Mouse (Mus musculus) intestine, embryonic 14.5 days (tissue): ENCODE measurements around the gene Traf3ip2. TPM values are rescaled to one million over a fixed set of nuclear protein-coding genes. Genes with fewer than 3 reads are reported as not detected.
A peak's percentile ranks its signal among the peaks of the same experiment; 100 is the strongest.

Experiments
- ATAC-seq: fragments of 200-750 bp; cut with Nextera tagmentation; replicated peaks from 2 replicates; pipeline ENCODE4 v1.8.0; 2017; ENCODE audit warnings: low read depth, moderate number of reproducible peaks, moderate TSS enrichment, moderate library complexity; ENCODE audit not compliant: low FRiP score, low TSS enrichment
- DNase-seq: peaks from one replicate; pipeline ENCODE4 v3.0.0-alpha.2; 2018; ENCODE audit warnings: low spot score
- H3K27ac ChIP-seq: fragments of 300-500 bp; sonication (generic); 2 replicates; pipeline ENCODE4 v1.5.1; 2014; ENCODE audit warnings: low read depth, mild to moderate bottlenecking, control low read depth
- H3K27me3 ChIP-seq: fragments of 300-500 bp; sonication (generic); replicated peaks from 2 replicates; pipeline ENCODE4 v1.6.1; 2014; ENCODE audit warnings: low read length, control low read depth; ENCODE audit not compliant: control insufficient read depth, insufficient read depth
- H3K36me3 ChIP-seq: fragments of 300-500 bp; sonication (generic); 2 replicates; pipeline ENCODE4 v1.6.1; 2014; ENCODE audit warnings: low read length, control low read depth; ENCODE audit not compliant: control insufficient read depth, insufficient read depth
- H3K4me1 ChIP-seq: fragments of 300-500 bp; sonication (generic); replicated peaks from 2 replicates; pipeline ENCODE4 v1.6.1; 2014; ENCODE audit warnings: low read length, control low read depth, mixed read lengths; ENCODE audit not compliant: control insufficient read depth, insufficient read depth
- H3K4me2 ChIP-seq: fragments of 300-500 bp; sonication (generic); 2 replicates; pipeline ENCODE4 v1.6.1; 2014; ENCODE audit warnings: low read length
- H3K4me3 ChIP-seq: fragments of 300-500 bp; sonication (generic); 2 replicates; pipeline ENCODE4 v1.5.1; 2014; ENCODE audit warnings: low read depth, low read length, control low read depth, mixed read lengths
- H3K9ac ChIP-seq: fragments of 300-500 bp; sonication (generic); 2 replicates; pipeline ENCODE4 v1.6.1; 2014; ENCODE audit warnings: mild to moderate bottlenecking, low read length
- H3K9me3 ChIP-seq: fragments of 300-500 bp; sonication (generic); 2 replicates; pipeline ENCODE4 v1.6.1; 2016; ENCODE audit warnings: low read length, control low read depth; ENCODE audit not compliant: control insufficient read depth
- whole genome bisulfite sequencing: fragments of 180-500 bp; shearing (Covaris S2); extraction: QIAGEN DNeasy Blood & Tissue Kit; methylation state at CpG from one replicate; pipeline ENCODE4 v1.1.7; 2014; 5-methylcytosine and 5-hydroxymethylcytosine counted together
- polyA plus RNA-seq: library from polyadenylated mRNA; unstranded; fragments of >200 nt; fragmentation: Nextera tagmentation; extraction: Ambion mirVana; gene quantifications from 2 replicates; pipeline ENCODE4 v1.2.1, GENCODE M21; 2014

Traf3ip2 gene
- polyA plus RNA-seq, 1 experiment from 2014 or later: 28.5 TPM

- Histone ChIP-seq H3K9ac (no peak overlapping the region), H3K27me3 (no peaks in the 10 kb centered on the region), H3K4me2 (no peak overlapping the region), H3K27ac (peak overlapping the region; percentile 84), H3K4me3 (no peak overlapping the region), H3K4me1 (peaks cover 38% of the 10 kb centered on the region), H3K9me3 (no peaks in the 10 kb centered on the region), H3K36me3 (no peaks in the 10 kb centered on the region)
- no peak for DNase-seq
- WGBS: 30% methylated on average over 5 of the region's 5 CpGs
- no peak for ATAC-seq
These were observed 48.0 kb downstream of the Traf3ip2 start for GRCm38 (mm10) chr10:39660698-39661097.

DNA sequence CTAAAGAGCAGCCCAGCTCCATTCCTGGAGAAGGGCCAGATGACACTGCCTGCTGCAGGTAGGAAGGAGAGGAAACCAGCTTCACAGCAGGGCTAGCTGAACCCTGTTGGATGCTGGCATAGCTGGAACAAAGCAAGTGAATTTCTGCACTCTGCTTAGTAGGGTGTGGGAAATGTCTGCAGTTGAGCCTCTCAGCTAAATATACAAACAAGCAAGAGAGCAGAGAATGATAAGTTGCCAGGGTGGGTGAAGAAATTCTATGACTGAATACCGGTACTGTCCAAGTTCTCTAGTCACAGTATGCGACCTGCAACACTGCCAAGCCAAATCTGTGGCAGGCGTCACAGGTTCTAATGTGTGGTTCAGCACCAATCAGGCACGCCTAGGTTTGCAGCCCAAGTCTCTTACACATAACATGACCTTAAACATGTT lies 52.4 kb downstream of the Traf3ip2 start:
- DNase-seq (no peak), ATAC-seq (0 out of 2 replicates have a peak, but pooled peaks have one; percentile 21)
- no peaks in the 10 kb centered on the region for H3K9me3 ChIP-seq
- no peak overlapping the region for H3K4me3 ChIP-seq
- H3K4me1 ChIP-seq: peaks cover 21% of the 10 kb centered on the region
- H3K36me3 ChIP-seq: peaks cover 4% of the 10 kb centered on the region; the same call in 1 of the 2 replicates
- H3K27ac ChIP-seq: 0 out of 2 replicates have a peak overlapping the region, but pooled peaks have one; percentile 33
- no peak overlapping the region for H3K9ac ChIP-seq
- no peak overlapping the region for H3K4me2 ChIP-seq
- H3K27me3 ChIP-seq: no peaks in the 10 kb centered on the region
- 64% methylated on average over 4 of the region's 4 CpGs for WGBS

DNA sequence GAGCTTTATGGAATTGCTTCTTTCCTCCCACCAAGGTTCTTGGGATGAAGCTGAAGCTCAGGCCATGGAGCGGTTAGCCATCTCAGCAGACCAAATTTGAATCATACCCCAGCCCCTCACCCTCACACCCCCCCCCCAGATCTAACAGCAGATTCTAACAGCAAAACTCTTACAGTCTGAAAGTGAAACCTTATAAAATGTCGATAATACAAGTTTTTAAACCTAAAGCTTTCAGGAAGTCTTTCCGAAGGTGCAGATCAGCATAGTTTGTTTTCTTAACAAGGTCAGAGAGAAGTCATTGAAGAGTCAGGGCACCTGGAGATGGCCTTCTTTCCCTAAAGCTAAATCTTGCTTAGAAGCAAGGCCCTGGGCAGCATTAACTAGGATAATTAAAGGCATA lies 53.3 kb downstream of the Traf3ip2 start:
- Histone ChIP-seq H3K9me3 (no peaks in the 10 kb centered on the region), H3K36me3 (peaks cover 4% of the 10 kb centered on the region; the same call in 1 of the 2 replicates), H3K27me3 (no peaks in the 10 kb centered on the region), H3K9ac (no peak overlapping the region), H3K4me3 (no peak overlapping the region), H3K27ac (no peak overlapping the region; the same call in 1 of the 2 replicates), H3K4me2 (no peak overlapping the region), H3K4me1 (peaks cover 12% of the 10 kb centered on the region)
- 36% methylated on average over 3 of the region's 3 CpGs for WGBS
- no peak for DNase-seq
- ATAC-seq: no peak

- Histone ChIP-seq H3K4me3 (no peak overlapping the region), H3K36me3 (peaks cover 4% of the 10 kb centered on the region; the same call in 1 of the 2 replicates), H3K9ac (no peak overlapping the region), H3K27me3 (no peaks in the 10 kb centered on the region), H3K4me2 (no peak overlapping the region), H3K9me3 (no peaks in the 10 kb centered on the region), H3K4me1 (peaks cover 24% of the 10 kb centered on the region; the same call in 1 of the 2 replicates), H3K27ac (no peak overlapping the region)
- 93% methylated on average over 1 of the region's 1 CpGs for WGBS
- ATAC-seq (no peak), DNase-seq (no peak)
These were observed 58.7 kb downstream of the Traf3ip2 start for GRCm38 (mm10) chr10:39671451-39671850.

DNA sequence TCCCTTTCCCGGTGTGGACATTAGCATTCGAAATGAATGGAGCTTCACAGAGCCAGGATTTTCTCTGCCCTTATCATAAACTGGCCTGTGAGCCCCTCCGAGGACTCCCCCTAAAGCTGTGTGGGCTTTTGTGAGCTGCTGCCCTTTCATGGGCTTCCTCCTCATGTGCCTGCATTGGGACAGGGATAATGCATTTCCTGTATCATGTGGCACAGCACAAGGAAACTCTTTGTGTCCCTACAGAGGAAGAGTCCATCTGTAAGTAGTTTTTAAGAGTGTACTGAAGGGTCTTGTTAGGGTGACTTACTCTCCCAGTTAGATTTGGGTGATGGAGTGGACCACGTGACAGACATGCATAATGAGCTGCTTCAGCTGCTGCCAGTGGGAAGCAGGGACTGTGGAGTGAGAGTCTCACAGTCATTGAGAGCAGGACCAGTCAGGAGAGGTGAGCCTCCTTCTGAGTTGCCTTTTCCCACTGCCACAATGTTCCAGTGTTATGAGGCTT lies 59.9 kb downstream of the Traf3ip2 start:
- Histone ChIP-seq H3K27ac (peak overlapping the region; percentile 34; the same call in 1 of the 2 replicates), H3K36me3 (no peaks in the 10 kb centered on the region), H3K4me3 (no peak overlapping the region), H3K4me2 (no peak overlapping the region), H3K9me3 (no peaks in the 10 kb centered on the region), H3K9ac (no peak overlapping the region), H3K27me3 (no peaks in the 10 kb centered on the region), H3K4me1 (peaks cover 23% of the 10 kb centered on the region; the same call in 1 of the 2 replicates)
- DNase-seq (no peak), ATAC-seq (peak; percentile 83)
- 36% methylated on average over 4 of the region's 4 CpGs for WGBS

GRCm38 (mm10) chr10:39674106-39674505 lies 61.4 kb downstream of the Traf3ip2 start:
- WGBS: 19% methylated on average over 3 of the region's 3 CpGs
- ATAC-seq (no peak), DNase-seq (no peak)
- H3K9me3 ChIP-seq: no peaks in the 10 kb centered on the region
- no peak overlapping the region for H3K4me3 ChIP-seq
- H3K36me3 ChIP-seq: no peaks in the 10 kb centered on the region
- H3K27ac ChIP-seq: peak overlapping the region; percentile 22; the same call in 1 of the 2 replicates
- H3K4me2 ChIP-seq: no peak overlapping the region
- H3K4me1 ChIP-seq: peaks cover 23% of the 10 kb centered on the region; the same call in 1 of the 2 replicates
- no peaks in the 10 kb centered on the region for H3K27me3 ChIP-seq
- no peak overlapping the region for H3K9ac ChIP-seq

GRCm38 (mm10) chr10:39674766-39675165 lies 62.0 kb downstream of the Traf3ip2 start:
- Histone ChIP-seq H3K27me3 (no peaks in the 10 kb centered on the region), H3K4me2 (no peak overlapping the region), H3K4me3 (no peak overlapping the region), H3K27ac (peak overlapping the region; percentile 36; the same call in 1 of the 2 replicates), H3K9me3 (no peaks in the 10 kb centered on the region), H3K4me1 (peaks cover 23% of the 10 kb centered on the region; the same call in 1 of the 2 replicates), H3K9ac (no peak overlapping the region), H3K36me3 (no peaks in the 10 kb centered on the region)
- DNase-seq (no peak), ATAC-seq (no peak)
- 69% methylated on average over 3 of the region's 3 CpGs for WGBS

DNA sequence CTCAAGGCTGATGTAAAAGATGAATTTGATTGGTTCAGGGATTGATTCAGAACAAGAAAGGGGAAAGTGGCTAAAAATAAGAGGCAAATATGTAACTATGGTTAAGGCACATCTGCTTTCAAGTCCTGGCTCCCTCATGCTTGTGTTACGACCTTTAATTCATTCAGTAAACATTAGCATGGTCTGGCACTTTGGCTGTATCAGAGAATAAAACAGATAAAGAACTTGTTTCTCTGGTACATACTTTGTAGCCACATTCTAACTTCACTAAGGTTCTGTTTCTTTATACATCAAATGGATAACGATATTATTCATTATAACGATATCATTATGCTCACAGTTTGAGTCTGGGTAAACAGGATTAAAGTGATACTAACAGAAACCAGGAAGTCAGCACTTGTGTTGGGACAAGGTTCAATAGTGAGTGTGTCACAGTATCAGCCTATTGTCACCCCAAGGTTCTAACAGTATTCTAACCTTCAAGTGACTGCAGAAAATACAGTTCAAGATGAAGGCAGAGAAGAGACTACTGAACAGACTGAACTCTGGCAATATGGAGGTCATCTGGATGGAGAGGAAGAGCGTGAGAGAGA lies 65.6 kb downstream of the Traf3ip2 start:
- ATAC-seq (no peak), DNase-seq (no peak)
- H3K4me1 ChIP-seq: peaks cover 15% of the 10 kb centered on the region; the same call in 1 of the 2 replicates
- H3K9ac ChIP-seq: no peak overlapping the region
- H3K27me3 ChIP-seq: no peaks in the 10 kb centered on the region
- 78% methylated on average over 4 of the region's 4 CpGs for WGBS
- no peak overlapping the region for H3K4me2 ChIP-seq
- 0 out of 2 replicates have a peak, but pooled peaks cover 6% of the 10 kb centered on the region for H3K36me3 ChIP-seq
- no peak overlapping the region for H3K27ac ChIP-seq
- H3K9me3 ChIP-seq: no peaks in the 10 kb centered on the region
- H3K4me3 ChIP-seq: no peak overlapping the region
